Mouse (Mus musculus) erythroblast, adult 5-6 weeks (primary cell): ENCODE results near the gene 1700025G04Rik. TPM values are rescaled to one million over a fixed set of nuclear protein-coding genes. Genes with fewer than 3 reads are reported as not detected.

Experiments used
- ATAC-seq: replicated peaks from 2 replicates; pipeline ENCODE4 v1.8.0; 2016; ENCODE audit warnings: moderate number of reproducible peaks, mild to moderate bottlenecking, moderate TSS enrichment, inconsistent platforms; ENCODE audit not compliant: poor library complexity, low FRiP score, severe bottlenecking
- total RNA-seq, 2 experiments: library from RNA; stranded (forward) in 1 of 2; stranded (reverse) in 1 of 2; fragments of 150-400 nt in 1 of 2; fragments of 200-764, 138-1000 nt in 1 of 2; gene quantifications; 2 replicates each; pipeline versions ENCODE4 v1.2.3 to v1.2.4; 2015 to 2017; ENCODE audit warnings: low replicate concordance in 2 of 2

Gene 1700025G04Rik
- total RNA-seq, 2 experiments from 2014 or later = 9.0 TPM

DNA sequence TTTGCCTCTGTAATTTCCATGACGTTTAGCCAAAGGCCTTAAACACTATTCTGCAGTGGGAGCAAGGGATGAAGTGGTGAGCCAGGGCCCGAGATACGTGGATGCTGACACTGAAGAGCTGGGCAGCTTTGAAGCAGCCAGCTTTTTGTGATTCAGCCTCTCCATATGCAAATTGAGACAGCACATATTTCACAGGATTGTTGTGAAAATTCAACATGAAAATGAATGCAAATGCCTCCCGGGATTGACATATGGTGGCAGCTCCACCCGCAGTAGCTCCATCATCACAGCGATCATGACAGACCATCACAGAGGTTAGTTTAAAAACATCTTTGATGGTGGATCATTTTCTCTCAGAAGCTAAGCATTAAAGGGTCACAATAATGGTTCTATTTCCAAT, 85.4 kb downstream of the 1700025G04Rik start:
- ATAC-seq = no peak

- ATAC-seq = no peak
Observed at GRCm38 (mm10) chr1:152000461-152000860, 89.5 kb downstream of the 1700025G04Rik start.

- ATAC-seq = no peak
Observed at GRCm38 (mm10) chr1:151999424-151999842, 90.5 kb downstream of the 1700025G04Rik start.

DNA sequence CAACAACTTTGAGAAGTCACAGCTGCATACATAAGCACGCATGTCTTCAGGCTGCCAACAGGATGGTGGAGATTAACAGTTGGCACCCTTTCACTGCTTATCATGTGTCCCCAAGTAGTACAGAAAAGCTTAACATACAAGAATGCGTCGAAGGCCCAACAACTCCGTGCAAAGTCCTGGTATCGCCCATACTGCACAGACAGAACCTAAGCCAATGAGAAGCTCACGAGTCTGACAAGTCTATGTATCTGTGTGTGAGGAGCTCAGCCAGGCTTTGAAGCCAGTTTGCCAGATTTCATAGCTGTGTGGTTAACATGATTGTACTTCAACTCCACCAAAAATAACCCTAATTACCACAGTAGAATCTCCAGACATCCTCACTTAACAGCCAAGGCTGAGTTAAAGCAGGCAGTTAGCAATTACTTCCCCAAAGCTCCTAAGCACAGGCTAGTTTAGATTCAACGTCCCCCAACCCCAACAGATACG, 91.2 kb downstream of the 1700025G04Rik start:
- ATAC-seq = no peak

GRCm38 (mm10) chr1:151997591-151997990, 92.3 kb downstream of the 1700025G04Rik start:
- ATAC-seq = no peak

DNA sequence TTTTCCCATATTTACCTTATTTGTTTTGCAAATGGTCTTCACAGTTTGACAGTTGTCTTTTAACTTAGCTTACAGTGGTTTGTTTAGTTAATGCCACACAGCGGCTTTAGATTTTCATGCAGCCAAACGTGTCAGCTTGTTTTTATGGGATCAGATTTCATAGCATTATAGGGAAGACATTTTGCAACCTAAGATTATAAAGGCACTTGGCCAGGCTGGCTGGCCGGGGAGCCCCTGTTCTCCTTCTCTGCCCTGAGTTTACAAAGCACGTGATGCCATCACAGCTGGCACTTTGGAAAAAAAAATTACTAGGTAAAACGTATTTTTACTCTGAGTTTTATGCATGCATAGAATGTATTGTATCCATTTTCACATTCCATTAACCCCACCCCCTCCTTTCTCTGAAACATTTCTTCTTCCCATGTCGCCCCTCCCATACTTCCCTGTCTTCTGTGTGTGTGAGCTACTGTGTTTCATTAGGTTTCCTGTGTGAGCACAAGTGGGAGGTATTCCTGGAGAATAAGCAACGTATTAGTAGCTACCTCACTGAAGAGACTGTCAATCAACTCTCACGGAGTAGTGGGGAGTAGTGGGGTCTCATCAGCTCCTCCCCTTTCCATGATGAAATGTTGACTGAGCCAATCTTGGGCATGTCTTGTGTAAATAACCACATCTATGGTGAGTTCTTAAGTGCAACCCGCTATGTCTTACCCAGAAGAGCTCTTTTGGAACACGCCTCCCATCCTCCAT, 93.8 kb downstream of the 1700025G04Rik start:
- no peak for ATAC-seq

DNA sequence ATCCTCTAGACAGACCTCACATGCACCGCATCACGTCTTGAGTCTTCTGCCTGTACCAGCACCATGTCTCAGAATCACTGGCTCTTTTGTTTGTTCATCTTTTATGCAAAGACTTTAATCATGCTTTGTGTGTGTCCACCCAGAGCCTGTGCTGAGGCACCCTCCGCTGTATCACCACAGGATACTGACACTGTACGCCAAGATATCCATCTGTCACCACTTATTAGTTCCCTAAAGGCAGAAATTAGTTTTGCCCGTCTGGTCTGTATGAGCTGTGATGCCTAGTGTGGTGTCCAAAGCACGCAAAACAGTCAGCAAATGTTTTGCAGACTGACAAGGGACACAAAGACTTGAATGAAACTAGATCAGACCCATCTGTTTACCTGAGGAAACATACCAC, 95.7 kb downstream of the 1700025G04Rik start:
- ATAC-seq = no peak

DNA sequence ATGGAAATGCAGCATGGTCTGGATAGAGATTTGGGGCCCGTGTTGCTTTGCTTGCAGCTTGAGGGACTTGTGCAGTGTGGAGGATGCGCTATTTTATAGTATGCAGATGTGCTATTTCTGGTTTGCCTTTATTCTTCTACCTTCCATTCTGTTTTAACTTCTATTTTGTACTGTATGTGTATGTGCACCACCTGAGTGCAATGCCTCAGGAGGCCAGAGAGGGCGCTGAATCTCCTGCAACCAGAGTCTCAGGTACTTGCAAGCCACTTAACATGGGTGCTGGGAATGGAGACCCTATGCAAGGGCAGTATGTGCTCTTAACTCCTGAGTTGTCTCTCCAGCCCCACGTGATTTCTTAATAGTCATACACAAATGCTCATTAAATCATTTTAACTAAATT, 98.4 kb downstream of the 1700025G04Rik start:
- ATAC-seq = no peak

DNA sequence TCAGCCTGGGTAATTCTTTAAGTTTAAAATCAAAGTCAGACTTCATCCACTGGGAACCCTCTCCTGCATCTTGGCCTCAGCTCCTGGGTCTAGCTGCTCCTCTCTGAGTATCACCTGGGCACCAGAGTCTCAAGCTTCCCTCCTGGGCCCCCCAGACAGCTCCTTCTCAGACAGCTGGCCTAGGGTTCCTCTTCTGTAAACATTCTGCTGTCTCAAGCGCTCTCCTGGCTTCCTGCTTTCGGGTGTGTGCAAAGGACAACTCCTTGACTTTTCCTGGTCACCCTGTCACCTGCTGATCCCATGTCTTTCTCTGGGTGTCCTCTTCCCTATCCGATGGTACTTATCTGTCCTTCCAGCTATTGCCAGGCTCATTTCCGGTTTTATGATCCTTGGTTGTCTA, 99.3 kb downstream of the 1700025G04Rik start:
- ATAC-seq = no peak

DNA sequence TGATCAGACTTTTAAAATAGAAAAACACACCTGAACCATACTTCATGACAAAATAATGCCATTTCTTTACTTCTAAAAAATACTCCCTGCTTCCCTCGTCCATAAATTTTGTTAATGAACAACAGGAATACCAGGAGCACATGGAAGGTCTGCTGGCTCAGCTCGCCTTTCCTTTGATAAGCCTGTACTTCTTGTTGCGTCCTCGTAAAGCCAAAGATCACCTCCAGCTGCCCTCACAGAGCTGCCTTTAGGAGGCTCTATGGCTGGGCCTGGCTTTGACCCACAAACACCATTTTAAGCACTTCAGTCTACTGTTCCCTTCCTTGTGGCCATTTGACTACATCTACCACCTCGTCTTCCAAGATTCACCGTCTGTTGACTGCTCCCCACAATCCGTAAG, 101.2 kb downstream of the 1700025G04Rik start:
- no peak for ATAC-seq

- no peak for ATAC-seq
Observed at GRCm38 (mm10) chr1:151988066-151988465, 101.9 kb downstream of the 1700025G04Rik start.

- ATAC-seq = no peak
Observed at GRCm38 (mm10) chr1:151986024-151986778, 103.7 kb downstream of the 1700025G04Rik start.

DNA sequence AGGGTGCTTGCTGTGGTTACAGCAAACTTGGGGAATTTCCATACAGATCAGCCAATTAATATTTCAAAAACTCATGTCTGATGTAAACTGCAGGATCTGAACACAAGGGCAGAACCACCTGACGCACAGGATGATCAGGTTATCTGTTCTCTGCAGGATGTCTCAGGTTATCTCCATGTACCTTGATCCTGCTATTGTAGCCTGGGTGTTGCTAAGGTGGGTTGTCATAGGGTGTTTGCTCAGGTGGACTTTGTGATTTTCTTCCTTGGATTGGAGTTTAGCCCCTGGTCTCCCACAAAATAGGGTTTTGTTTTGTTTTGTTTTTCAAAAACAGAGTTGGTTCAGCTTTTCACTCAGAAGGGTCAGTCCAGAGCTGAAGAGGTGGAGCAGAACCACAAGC, 104.9 kb downstream of the 1700025G04Rik start:
- ATAC-seq = no peak

DNA sequence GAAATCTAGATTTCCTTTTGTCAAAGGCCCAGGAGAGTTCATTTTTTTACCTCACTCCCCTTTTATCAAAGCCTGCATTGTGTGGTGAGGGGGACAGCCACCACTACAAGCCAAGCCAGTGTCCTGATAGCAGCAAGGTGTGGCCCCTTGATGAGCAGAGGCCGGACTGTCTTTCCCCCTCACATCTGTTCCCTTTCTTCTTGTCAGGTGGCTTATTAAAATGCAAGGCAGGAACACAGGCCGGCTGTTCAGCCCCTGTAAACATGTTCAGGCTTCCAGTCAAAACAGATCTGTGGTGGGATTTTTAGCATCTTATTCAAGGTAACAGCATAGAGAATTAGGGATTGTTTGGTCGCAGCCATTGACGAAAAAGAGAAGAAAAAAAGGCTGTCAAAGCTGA, 105.9 kb downstream of the 1700025G04Rik start:
- no peak for ATAC-seq

DNA sequence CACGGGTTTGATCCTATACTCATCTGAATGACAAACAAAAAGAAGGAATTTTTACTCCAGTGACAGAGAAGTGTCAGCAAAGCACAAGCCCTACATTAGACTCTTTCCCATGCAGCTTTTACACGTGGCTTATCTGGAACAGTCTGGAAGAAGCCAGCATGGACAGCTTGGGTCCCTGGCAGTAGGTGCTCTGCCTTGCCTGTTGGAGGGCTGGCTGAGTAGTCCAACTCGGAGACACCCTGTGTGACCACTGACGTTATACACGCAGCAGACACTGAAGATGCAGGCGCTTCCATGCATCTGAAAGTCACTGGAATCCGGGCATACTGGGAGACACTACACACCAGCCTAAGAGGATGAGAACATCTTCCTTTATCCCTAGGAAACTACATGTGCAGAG, 109.4 kb downstream of the 1700025G04Rik start:
- no peak for ATAC-seq

GRCm38 (mm10) chr1:151979803-151980456, 110.0 kb downstream of the 1700025G04Rik start:
- no peak for ATAC-seq

DNA sequence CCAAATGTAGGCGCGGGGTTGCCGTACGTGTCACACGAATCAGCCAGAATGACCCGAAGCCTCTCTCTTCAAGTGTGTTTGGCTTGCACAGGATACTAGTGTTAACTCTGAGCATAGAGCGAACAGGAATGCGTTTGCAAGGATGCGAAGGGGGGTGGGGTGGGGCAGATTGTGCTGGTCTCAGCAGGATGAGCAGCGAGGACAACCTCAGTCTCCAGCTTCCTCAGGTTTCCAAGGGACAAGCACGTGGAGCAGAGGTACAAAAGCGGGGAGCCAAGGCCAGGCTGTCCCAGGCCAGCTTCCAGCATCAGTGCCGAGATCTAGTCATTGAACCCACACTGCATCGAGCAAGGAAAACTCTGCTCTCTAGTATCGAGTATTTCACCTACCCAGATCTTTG, 111.2 kb downstream of the 1700025G04Rik start:
- ATAC-seq = no peak

DNA sequence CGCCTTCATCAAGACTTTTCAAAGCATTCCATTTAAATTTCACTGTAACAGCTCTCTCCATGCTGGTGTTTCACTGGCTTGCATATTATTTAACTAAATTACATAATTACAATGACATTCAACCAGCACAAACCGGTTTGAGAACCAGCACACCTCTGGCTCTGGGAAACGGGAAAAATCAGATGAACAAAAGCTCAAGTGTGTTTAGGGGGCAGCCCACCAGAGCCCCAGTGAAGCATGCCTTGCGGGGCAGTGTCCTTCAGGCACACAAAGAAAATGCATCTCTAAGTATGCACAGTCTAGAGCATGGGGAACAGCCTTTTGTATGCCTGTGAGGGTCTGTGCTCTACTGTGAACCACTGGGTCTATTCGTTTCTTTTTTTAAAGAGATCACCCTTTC, 112.3 kb downstream of the 1700025G04Rik start:
- ATAC-seq = no peak

- no peak for ATAC-seq
Observed at GRCm38 (mm10) chr1:151976850-151977249, 113.1 kb downstream of the 1700025G04Rik start.
